ENCODE assay signal across 18 mouse cellular contexts in the genomic region with DNA sequence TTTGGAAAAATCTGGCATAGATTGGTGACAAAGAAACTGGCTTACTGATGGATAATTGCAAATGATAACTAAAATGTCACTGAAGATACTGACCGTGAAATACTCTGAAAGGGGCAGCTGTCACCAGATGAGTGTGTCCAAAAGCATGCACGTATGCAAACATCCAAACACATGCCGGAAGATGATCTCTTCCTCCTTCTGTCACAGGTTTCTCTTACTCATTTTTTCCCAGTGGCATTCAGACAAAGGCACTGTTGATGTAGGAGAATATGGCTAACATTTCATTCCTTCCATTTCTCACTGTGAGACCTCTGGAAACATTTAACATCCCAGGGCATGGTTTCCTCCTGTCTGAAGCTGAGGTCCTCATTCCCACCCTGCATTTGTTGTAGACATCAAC.
"Had no signal": no experiment of that assay in that cellular context is flagged by ENCODE, and none has a peak within 500 bp of the region (broad histone marks: within the 10 kb centered on the region; RNA-seq: fewer than 3 reads in every experiment).

No protein-coding gene starts in this region.

- H3K4me2 ChIP-seq: liver, embryonic 12.5 days; lung, embryonic 15.5 days; midbrain, embryonic 11.5 days; midbrain, embryonic 13.5 days; midbrain, embryonic 15.5 days; neural tube, embryonic 12.5 days; stomach, embryonic 15.5 days had no signal

- H3K27ac ChIP-seq: liver, embryonic 12.5 days; liver, embryonic 14.5 days; lung, embryonic 15.5 days; midbrain, embryonic 13.5 days; midbrain, embryonic 15.5 days; neural tube, embryonic 12.5 days; stomach, embryonic 15.5 days had no signal

- H3K36me3 ChIP-seq: liver, embryonic 12.5 days; lung, embryonic 15.5 days; midbrain, embryonic 13.5 days; midbrain, embryonic 15.5 days; neural tube, embryonic 12.5 days; stomach, embryonic 15.5 days had no signal

- ATAC-seq: liver, embryonic 12.5 days; midbrain, embryonic 13.5 days; midbrain, embryonic 15.5 days had no signal

- H3K9ac ChIP-seq: liver, embryonic 12.5 days; liver, embryonic 14.5 days; lung, embryonic 15.5 days; midbrain, embryonic 13.5 days; midbrain, embryonic 15.5 days; neural tube, embryonic 12.5 days; stomach, embryonic 15.5 days had no signal

- H3K27me3 ChIP-seq: liver, embryonic 12.5 days; lung, embryonic 15.5 days; megakaryocyte, embryonic 14.5 days; midbrain, embryonic 13.5 days; midbrain, embryonic 15.5 days; neural tube, embryonic 12.5 days; stomach, embryonic 15.5 days had no signal

- H3K4me1 ChIP-seq: liver, embryonic 12.5 days; lung, embryonic 15.5 days; midbrain, embryonic 13.5 days; midbrain, embryonic 15.5 days; neural tube, embryonic 12.5 days; stomach, embryonic 15.5 days had no signal

- H3K9me3 ChIP-seq: liver, embryonic 12.5 days; lung, embryonic 15.5 days; megakaryocyte, embryonic 14.5 days; midbrain, embryonic 13.5 days; midbrain, embryonic 15.5 days; neural tube, embryonic 12.5 days; stomach, embryonic 15.5 days had no signal

- H3K4me3 ChIP-seq: liver, embryonic 12.5 days; lung, embryonic 15.5 days; megakaryocyte, embryonic 14.5 days; midbrain, embryonic 13.5 days; midbrain, embryonic 15.5 days; neural tube, embryonic 12.5 days; stomach, embryonic 15.5 days had no signal

- DNase-seq: lung, adult 2 months; lung, postnatal 10 days; lung, postnatal 4 days; right cerebral cortex, postnatal 25 days; right cerebral cortex, postnatal 4 days; spleen, adult 18-20 months; thymus, adult 18-20 months; thymus, postnatal 14 days; thymus, postnatal 36 days had no signal
